Mouse (Mus musculus): ENCODE measurements around the gene Pdzrn3.

- no peak for TF ChIP-seq POLR2A (IDR thresholded peaks at IDR 0.05; ENCODE audit: borderline replicate concordance, insufficient read depth, low read length)
- TF ChIP-seq CTCF (IDR thresholded peaks at IDR 0.05; ENCODE audit: borderline replicate concordance, insufficient read depth, low read depth, low read length): no peak
These were observed 7.3 kb upstream of the Pdzrn3 start for GRCm38 (mm10) chr6:101384958-101385357.
